Mouse (Mus musculus): ENCODE measurements around the gene Bcl9.

Gene Bcl9

GRCm38 (mm10) chr3:97296941-97297552 lies 670 bp downstream of the Bcl9 start:
- ATAC-seq (ENCODE audit: low TSS enrichment) = peak; percentile 56

GRCm38 (mm10) chr3:97294334-97294733 lies 3.4 kb downstream of the Bcl9 start:
- no peak for ATAC-seq (ENCODE audit: low TSS enrichment)

- ATAC-seq (ENCODE audit: low TSS enrichment) = no peak
Observed at GRCm38 (mm10) chr3:97284878-97285277, 12.8 kb downstream of the Bcl9 start.

GRCm38 (mm10) chr3:97284056-97284455 lies 13.7 kb downstream of the Bcl9 start:
- ATAC-seq (ENCODE audit: low TSS enrichment) = peak; percentile 31; the same call in 1 of the 2 replicates

- ATAC-seq (ENCODE audit: low TSS enrichment) = peak; percentile 64
Observed at GRCm38 (mm10) chr3:97281426-97281825, 16.3 kb downstream of the Bcl9 start.

GRCm38 (mm10) chr3:97275708-97276107 lies 22.0 kb downstream of the Bcl9 start:
- no peak for ATAC-seq (ENCODE audit: low TSS enrichment)

GRCm38 (mm10) chr3:97274516-97275230 lies 23.0 kb downstream of the Bcl9 start:
- ATAC-seq (ENCODE audit: low TSS enrichment) = no peak

GRCm38 (mm10) chr3:97273876-97274275 lies 23.8 kb downstream of the Bcl9 start:
- ATAC-seq (ENCODE audit: low TSS enrichment) = no peak

GRCm38 (mm10) chr3:97265667-97266415 lies 31.9 kb downstream of the Bcl9 start:
- no peak for ATAC-seq (ENCODE audit: low TSS enrichment)

- ATAC-seq (ENCODE audit: low TSS enrichment) = no peak
Observed at GRCm38 (mm10) chr3:97262235-97262634, 35.5 kb downstream of the Bcl9 start.

GRCm38 (mm10) chr3:97255706-97256339 lies 41.9 kb downstream of the Bcl9 start:
- ATAC-seq (ENCODE audit: low TSS enrichment) = peak; percentile 38; the same call in 1 of the 2 replicates

- ATAC-seq (ENCODE audit: low TSS enrichment) = 0 out of 2 replicates have a peak, but pooled peaks have one; percentile 9
Observed at GRCm38 (mm10) chr3:97254861-97255465, 42.8 kb downstream of the Bcl9 start.

GRCm38 (mm10) chr3:97253823-97254600 lies 43.7 kb downstream of the Bcl9 start:
- ATAC-seq (ENCODE audit: low TSS enrichment) = no peak

- no peak for ATAC-seq (ENCODE audit: low TSS enrichment)
Observed at GRCm38 (mm10) chr3:97252896-97253295, 44.8 kb downstream of the Bcl9 start.

- no peak for ATAC-seq (ENCODE audit: low TSS enrichment)
Observed at GRCm38 (mm10) chr3:97242629-97243167, 55.0 kb downstream of the Bcl9 start.

- ATAC-seq (ENCODE audit: low TSS enrichment) = no peak
Observed at GRCm38 (mm10) chr3:97241826-97242225, 55.9 kb downstream of the Bcl9 start.

GRCm38 (mm10) chr3:97239793-97240192 lies 57.9 kb downstream of the Bcl9 start:
- ATAC-seq (ENCODE audit: low TSS enrichment) = peak; percentile 50

- no peak for ATAC-seq (ENCODE audit: low TSS enrichment)
Observed at GRCm38 (mm10) chr3:97239316-97239715, 58.4 kb downstream of the Bcl9 start.

- ATAC-seq (ENCODE audit: low TSS enrichment) = no peak
Observed at GRCm38 (mm10) chr3:97238521-97238920, 59.2 kb downstream of the Bcl9 start.

- no peak for ATAC-seq (ENCODE audit: low TSS enrichment)
Observed at GRCm38 (mm10) chr3:97237403-97237802, 60.3 kb downstream of the Bcl9 start.

GRCm38 (mm10) chr3:97234797-97235196 lies 62.9 kb downstream of the Bcl9 start:
- ATAC-seq (ENCODE audit: low TSS enrichment) = peak; percentile 83
